Mouse (Mus musculus): ENCODE data around the gene Pgls.

The Pgls gene

DNA sequence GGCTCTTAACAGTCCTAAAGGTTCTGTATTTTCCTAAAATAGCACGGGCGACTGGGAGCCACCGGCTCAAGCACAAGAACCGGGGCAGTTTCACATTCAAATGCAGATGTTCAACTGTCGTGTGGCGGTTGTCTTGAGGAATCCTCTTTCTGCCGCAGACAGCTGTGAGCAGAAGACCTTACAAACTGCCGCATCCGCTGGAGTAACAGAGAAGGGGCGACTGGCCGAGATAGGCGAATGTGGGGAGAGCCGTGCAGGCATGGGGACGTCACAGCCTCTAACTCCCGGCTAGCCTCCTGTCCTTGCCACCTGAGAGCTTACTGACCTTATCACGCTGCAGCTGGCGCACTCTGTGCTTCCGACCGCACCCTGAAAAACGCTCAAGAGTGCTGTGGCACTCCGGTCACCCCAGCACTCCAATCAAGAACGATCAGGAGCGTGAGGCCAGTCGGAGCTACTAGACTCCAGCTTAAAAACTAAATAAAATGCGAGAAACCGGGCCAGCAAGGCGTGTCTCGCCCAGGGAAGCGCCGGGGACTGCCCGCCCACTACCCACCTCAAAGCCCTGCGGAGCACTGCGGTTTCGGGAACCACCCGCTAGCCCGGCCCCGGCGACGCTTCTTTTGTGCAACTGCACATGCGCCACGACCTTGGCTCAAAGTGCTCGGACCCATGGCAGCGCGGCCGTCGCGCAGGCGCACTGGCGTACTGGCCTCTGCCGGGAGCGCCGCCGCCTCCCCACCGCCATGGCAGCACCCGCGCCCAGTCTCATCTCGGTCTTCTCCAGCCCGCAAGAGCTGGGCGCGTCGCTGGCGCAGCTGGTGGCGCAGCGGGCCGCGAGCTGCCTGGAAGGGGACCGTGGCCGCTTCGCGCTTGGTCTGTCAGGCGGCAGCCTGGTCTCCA, at the start of gene Pgls:
Gene Pgls (plus strand): TSS at position 706 of the 903 bp plus-strand sequence.
- DNase-seq (ENCODE audit: inconsistent age in 2 of 2, low spot score in 1 of 2) = peak; percentile 98

DNA sequence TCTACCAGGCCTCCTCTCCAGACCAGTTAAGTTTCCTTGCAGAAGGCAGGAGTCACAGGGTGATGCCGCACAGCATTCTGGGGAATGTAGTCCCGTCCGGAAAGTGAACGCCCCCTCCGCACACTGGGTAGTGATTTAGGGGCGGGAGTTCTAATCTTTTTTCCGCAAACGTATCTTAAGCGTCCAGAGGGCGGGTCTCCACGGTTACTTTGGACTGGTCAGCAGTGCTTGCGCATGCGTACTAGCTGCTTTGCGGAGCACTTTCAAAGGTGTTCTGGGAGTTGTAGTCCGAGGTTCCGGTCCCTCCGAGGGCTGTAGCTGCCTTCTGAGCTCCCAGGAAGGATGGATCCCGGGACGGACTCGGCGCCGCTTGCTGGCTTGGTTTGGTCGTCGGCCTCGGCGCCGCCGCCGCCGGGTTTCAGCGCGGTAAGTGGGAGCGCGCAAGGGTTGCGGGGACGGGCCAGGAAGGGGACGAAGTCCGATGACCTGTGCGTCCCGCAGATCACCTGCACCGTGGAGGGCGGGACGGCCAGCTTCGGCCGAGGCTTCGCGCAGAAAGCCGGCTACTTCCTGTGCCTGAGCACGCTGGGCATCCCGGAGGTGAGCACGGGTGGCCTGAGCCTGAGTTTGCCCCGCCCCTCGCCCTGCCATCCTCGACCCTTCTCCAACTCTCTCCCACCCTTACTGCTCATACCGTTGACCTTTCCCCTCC, 49.2 kb upstream of the Pgls start, which contains the start of gene Mvb12a:
Gene Mvb12a (plus strand): TSS at position 291 of the 712 bp plus-strand sequence.
- peak; percentile 98 to 99 for DNase-seq (ENCODE audit: inconsistent age in 2 of 2, low spot score in 1 of 2)

DNA sequence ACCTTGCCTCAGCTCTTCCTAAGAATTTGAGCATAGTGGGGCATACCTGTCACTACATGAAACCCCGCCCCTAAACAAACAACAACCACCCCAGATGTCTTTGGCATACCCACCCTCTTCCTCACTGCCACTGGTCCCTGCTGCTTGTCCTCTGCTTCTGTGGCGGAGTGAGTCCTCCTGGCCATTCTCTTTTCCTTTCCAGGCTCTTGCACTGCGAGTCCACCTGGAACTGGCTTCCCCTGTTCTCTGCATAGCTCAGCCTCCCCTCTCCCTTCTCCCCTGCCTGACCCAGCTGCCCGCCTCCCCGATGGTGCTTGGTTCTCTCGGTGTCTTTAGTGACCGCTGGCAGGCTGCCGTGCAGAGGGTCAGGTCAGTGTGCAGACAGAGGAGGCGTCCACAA, 48.2 kb upstream of the Pgls start:
- DNase-seq (ENCODE audit: inconsistent age in 2 of 2, low spot score in 1 of 2) = no peak

DNA sequence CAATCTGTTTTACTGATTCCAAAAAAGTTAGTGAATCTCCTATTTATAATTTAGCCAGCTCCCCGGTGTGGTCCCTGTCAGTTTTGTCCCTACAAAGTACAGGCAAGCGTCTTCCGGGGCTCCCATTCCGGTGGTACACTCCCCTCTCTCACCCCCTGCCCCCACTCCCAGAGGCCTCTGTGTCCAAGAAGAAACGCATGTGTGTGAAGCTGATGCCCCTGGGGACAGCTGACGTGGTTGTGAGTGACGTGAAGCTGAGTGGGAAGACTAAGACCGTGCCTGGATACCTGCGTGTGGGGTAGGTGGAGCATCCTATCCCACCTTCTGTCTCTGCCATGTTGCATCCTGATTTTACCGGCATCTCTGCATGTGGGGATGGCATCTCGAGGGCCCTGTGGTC, 46.9 kb upstream of the Pgls start:
- no peak for DNase-seq (ENCODE audit: inconsistent age in 2 of 2, low spot score in 1 of 2)

DNA sequence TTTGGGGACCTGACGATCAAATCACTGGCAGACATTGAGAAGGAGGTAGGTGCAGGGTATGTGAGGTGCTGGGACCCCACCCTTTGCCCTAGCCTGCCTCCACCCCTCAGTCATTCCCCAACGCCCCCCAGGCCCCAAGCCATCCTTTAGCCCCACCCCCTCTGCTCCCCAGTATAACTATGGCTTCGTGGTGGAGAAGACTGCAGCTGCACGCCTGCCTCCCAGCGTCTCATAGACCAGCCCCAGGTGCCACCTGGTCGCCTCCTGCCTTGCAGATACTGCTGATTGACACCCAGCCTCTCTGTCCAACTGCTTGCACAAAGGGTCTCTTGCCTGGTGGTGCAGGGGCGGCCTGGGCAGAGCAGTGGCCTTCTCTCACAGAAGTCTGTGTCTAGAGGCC, 44.4 kb upstream of the Pgls start:
- no peak for DNase-seq (ENCODE audit: inconsistent age in 2 of 2, low spot score in 1 of 2)

DNA sequence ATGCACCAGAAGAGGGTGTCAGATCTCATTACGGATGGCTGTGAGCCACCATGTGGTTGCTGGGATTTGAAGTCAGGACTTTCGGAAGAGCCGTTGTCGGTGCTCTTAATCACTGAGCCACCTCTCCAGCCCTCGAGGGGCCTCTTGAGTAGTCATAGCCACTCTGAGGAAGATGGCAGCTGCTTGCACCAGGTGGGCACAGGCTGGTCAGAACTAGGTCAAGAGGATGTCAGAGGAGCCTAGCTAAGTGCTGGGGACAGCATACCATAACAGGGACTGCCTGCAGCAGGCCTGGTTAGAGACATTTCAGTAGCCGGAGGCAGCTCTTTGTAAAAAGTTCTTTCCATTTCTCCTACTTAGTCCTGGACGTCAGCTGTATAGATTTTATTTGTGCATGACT, 41.2 kb upstream of the Pgls start:
- DNase-seq (ENCODE audit: inconsistent age in 2 of 2, low spot score in 1 of 2) = no peak

DNA sequence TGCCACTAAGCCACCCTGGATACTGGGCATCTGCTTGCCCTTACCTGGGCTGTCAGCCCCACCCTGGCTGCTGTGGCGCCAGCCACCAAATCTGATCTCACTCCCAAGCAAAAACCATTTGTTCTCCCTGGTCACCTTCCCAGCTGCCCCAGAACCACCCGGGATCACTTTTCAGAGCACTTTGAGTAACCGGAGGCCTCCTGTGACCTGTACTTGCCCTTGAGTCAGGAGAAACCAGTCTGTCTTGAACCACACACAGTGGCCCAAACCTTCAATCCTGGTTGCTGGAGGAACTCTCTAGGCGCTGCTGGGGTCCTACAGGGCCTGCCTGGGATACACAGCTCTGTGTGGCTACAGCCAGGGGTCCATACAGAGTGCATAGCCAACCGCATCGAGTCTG, 39.2 kb upstream of the Pgls start:
- DNase-seq (ENCODE audit: inconsistent age in 2 of 2, low spot score in 1 of 2) = no peak

DNA sequence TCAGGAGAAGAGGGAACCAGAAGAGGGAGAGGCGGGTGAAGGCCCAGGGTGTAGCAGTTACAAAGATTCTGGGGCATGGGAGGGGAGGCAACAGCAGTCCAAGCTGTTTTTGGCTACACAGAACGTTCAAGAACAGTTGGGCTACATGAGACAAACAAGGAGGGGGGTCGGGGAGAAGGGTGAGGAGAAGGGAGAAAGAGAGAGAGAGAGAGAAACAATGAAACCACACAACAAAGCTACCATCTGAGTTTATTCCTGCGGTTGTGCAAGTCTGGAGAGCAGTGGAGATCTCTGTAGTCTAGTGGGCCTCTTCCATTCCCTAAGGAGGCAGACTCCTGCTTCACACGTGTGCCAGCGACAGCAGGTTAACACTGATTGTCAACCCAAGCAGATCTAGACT, 38.0 kb upstream of the Pgls start:
- DNase-seq (ENCODE audit: inconsistent age in 2 of 2, low spot score in 1 of 2) = no peak

DNA sequence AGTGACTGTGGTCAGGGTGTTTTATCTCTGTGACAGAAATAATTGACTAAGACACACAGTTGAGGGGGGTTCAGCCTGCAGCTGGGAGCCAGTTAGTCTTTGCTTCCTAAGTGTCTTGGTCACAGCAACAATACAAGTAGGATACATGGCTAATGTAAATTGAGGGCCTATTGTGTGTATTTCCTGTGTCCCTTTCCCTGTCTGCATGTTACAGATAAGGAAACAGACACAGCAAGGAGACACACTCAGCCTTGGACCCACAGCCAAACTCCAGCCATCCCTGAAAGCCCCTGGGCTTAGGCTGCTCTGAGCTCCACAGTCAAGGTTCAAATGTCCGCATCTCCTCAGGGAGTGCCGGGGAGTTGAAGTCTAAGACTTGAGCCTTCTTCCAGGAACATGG, 37.3 kb upstream of the Pgls start:
- DNase-seq (ENCODE audit: inconsistent age in 2 of 2, low spot score in 1 of 2) = no peak

DNA sequence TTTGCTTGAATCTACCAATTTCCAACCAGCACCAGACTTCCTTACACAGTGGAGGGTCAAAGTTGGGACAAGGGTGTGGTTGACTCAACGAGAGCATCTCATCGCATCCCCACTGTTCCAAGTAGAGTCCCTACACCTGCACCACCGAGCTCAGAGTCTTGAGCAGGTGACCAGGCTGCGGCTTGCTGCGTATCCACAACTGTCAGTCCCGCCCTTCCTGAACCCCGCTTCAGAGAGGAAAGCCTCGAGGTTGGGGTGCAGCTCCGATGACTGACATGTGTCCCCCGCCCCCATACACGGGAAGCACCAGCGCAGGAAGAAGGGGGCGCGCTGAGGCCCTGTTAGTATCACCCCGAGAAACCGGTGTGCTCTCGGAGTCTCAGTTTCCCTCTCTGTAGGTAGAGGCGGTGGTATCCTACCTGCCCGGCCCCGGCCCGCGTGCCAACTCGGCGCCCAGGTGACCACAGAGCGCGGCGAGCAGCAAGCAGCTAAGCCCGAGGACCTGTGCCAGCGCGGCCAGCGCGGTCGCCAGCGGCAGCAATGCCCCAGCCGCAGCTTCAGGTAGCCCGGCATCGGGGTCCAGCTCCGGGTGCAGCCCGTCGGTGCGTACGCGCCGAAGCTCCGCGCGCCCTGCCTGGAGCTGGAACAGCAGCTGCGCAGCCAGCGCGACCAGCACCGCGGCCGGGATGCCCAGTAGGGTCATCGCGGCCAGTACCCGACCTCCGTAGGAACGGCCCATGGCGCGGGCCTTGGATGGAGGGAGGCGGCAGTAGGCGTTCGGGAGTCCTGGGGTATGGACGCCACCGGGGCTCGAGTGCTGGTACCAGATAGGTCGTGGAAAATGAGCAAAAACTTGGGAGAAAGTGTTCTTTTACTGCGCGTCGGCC, 33.7 kb upstream of the Pgls start, which contains the start of gene Tmem221:
Gene Tmem221 (minus strand): TSS at position 801 of the 887 bp plus-strand sequence.
- DNase-seq (ENCODE audit: inconsistent age in 2 of 2, low spot score in 1 of 2) = peak in 1 of 2 experiments; percentile 49

DNA sequence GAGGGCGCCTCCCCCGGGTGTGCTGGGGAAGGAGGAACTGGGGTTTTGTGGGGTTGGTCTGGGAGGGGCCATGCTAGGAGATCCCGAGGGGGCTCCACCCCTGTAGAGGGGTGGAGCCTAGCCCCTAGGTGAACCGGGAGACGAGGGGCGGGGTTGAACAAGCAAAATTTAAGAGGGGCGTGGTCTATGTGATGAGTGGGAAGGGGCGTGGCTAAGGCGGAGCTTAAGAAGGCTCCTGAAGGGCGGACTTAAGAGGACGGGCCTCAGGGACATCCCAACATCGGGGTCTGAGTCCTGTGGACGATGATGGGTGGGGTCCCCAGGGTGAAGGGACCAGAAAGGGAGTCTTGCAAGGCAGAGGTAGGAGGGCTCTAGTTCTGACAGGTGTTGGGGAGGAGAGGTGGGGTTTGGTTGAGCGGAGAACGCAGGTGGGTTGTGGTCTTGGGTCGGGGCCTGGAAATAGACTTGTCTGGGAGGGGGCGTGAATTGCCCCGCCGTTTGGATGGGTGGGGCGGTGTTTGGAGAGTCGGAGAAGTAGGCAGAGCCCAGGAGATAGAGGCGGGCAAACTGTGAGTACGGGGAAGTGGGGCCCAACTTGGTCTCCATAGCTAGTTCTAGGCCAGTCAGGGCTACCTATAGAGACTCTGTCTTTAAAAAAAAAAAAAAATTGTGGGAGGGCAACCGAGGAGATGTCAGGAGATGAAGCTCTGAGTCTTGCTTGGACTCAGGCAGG, 32.9 kb upstream of the Pgls start:
- DNase-seq (ENCODE audit: inconsistent age in 2 of 2, low spot score in 1 of 2) = peak; percentile 90 to 96

DNA sequence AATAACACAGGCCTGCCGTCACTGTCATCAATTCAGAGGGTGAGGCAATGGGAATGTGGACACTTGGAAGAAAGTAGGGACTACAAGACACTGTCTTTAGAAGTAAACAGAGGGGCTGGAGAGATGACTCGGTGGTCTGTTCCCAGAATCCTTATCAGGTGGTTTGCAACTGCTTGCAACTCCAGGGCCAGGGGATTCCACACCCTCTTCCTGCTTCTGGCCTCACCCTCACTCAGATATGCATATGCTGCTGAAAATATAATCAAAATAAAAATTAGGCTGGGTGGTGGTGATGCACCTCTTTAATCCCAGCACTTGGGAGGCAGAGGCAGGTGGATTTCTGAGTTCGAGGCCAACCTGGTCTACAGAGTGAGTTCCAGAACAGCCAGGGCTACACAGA, 31.9 kb upstream of the Pgls start:
- DNase-seq (ENCODE audit: inconsistent age in 2 of 2, low spot score in 1 of 2) = no peak

DNA sequence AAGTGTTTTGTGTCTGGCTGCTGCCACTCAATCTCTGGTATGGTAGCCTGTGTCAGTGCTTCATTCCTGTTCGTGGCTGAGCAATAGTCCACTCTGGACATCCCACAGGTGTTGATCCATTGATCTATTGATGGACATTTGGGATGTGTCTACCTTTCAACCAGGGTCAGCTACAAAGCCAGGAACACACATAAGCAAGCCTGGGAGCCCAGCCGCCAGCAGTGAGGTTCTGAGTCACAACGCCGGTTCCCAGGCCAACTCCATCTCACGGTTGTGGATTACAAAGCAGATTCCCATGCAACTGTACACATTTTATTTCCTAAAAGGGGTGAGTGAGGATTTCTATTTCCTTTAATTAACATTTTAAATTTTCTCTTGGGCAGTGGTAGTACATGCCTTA, 31.2 kb upstream of the Pgls start:
- DNase-seq (ENCODE audit: inconsistent age in 2 of 2, low spot score in 1 of 2) = peak in 1 of 2 experiments; percentile 78

DNA sequence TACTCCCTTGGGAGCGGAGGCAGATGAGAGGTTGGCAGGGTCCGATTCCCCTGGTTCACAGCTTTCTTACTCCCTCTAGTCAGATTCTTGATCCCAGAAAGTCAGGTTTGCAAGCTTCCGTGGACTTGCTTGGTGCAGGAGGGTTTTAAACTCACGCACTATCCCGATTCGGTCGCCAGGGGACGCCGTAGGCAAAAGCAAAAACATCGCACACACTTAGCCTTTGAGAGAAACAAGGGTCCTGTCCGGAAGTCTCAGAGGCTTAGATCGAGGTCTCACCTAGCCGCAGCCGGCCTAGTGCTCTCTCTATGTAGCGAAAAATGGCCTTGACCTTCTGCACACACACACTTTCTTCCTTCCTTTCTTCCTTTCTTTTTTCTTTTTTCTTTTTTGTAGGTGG, 30.6 kb upstream of the Pgls start:
- peak; percentile 58 to 87 for DNase-seq (ENCODE audit: inconsistent age in 2 of 2, low spot score in 1 of 2)

DNA sequence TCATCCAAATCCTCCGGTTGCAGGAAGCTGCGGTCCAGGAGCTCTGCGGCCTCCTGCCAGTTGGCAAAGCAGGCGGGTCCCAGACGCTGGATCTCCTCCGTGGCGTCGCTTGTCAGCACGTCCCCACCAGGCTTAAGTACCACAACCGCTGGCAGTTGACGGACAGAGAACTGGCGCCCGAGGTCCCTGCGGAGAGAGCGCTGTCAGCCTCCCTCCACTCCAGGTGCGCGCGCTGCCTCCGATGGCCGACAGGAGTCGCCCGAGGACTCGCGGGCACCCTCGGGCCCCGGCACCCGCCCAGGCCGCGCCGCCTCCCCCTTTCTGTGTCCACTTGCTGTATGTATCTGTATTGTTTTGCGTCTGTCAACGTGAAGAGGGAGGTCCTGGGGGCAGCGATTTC, 29.2 kb upstream of the Pgls start:
- DNase-seq (ENCODE audit: inconsistent age in 2 of 2, low spot score in 1 of 2) = peak; percentile 86 to 94

DNA sequence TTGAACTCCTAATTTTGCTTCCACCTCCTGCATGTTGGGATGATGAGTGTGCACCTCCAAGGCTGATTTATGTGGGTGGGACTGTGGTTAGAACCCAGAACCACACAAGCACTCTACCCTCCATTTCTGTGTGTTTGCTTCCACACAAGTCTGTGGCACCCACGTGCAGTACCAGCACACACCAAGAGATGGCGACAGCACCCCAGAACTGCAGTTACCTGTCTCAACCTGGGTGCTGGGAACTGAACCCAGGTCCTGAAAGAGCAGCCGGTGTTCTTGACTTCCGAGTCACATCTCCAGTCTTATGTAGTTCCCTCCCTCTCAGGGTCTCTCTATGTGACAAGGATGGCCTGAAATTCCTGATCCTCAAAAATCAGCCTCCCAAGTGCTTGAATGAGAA, 28.0 kb upstream of the Pgls start:
- no peak for DNase-seq (ENCODE audit: inconsistent age in 2 of 2, low spot score in 1 of 2)

DNA sequence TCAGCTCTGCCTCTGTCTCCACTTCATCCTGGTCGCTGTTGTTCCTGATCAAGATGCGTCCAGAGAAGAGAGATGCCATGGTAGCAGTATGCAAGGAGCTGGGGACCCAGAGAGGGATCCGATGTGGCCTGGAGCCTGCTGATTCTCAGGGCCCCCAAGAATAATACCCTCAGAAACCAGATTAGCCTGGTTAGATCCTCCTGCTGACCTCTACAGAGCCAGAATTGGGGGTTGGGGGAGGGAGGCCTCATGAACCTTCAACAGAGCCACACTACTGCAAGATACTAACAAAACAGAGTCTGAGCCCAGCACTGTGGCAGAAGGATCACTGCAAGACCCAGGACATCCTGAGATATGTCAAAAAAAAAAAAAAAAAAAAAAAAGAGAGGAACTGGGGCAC, 25.5 kb upstream of the Pgls start, which contains the start of gene Nxnl1:
Gene Nxnl1 (minus strand): TSS at position 101 of the 400 bp plus-strand sequence.
- DNase-seq (ENCODE audit: inconsistent age in 2 of 2, low spot score in 1 of 2) = no peak

DNA sequence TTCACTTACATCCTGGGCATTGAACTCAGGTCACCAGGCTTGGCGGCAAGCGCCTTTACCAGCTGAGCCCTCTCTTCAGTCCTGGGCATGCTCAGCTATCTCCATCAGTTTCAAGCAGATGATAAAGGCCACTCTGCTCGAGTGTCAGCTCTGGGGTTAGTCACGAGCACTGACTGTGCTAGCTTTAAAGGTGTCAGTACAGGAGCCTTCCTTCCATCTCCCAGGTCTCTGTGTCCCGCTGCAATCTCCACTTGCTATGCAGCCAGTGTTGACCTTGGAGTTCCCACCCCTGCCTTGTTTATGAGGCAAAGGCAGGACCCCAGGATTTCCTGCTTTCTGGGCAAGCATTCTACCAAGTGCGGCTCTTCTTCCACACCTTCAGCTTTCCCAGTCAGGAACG, 24.4 kb upstream of the Pgls start:
- DNase-seq (ENCODE audit: inconsistent age in 2 of 2, low spot score in 1 of 2) = peak; percentile 51 to 62

DNA sequence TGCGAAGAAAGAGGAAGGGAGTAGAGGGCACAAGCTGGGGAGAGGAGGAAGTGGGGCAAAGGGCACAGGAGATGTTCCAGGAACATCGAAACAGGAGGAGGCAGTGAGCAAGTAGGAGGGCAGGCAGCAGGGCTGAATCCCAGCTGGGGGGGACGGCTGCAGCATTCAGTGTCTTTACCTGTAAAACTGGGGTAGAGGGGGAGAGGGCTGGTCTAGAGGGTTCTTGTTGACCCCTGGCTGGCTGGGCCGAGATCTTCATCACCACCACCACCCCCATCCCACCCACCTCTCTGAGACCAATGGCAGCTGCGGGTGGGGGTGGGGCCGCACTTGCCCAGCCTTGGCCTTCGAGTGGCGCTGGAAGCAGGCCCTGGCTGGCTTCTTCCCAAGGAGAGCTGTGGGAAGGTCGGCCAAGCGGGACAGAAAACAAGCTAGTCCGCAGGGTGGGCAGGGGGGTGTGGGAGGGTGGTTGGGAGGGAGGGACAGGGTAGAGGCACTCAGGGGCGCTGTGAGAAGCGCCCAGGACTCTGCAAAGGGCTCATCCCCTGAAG, 23.5 kb upstream of the Pgls start, which contains the start of gene Slc27a1:
Gene Slc27a1 (plus strand): TSS at position 496 of the 551 bp plus-strand sequence.
- peak; percentile 89 to 97 for DNase-seq (ENCODE audit: inconsistent age in 2 of 2, low spot score in 1 of 2)

DNA sequence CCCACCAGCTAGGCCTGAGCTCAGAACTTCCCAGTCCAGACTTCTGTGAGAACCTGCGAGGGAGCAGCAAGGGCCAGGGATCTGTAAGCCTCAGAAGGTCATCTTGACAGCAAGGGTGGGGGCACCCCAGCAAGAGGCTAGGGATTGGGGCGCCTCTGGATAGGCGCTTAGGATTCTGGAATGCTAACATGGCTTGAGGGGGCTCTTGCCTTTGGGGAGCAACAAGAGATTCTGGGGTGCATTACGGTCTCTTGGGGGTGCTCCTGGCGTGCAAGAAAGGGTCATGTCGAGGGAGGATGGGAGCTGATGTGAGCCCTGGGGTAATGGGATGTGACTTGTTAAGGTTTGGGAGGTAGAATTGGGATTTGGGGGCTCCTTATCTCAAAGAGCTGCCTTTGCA, 23.0 kb upstream of the Pgls start:
- DNase-seq (ENCODE audit: inconsistent age in 2 of 2, low spot score in 1 of 2) = no peak
